ENCODE assay signal across 9 mouse cellular contexts in genomic region chr6:54041386-54042043, GRCm38 (mm10). TPM values are rescaled to one million over a fixed set of nuclear protein-coding genes. Genes with fewer than 3 reads are reported as not detected.
DNase-seq lines count a peak whose midpoint lies in the region; ATAC-seq and TF ChIP-seq lines count a peak whose summit lies in the region.
"Had no signal": no experiment of that assay in that cellular context is flagged by ENCODE, and none has a peak within 500 bp of the region (broad histone marks: within the 10 kb centered on the region; RNA-seq: fewer than 3 reads in every experiment).

No protein-coding gene starts in this region.

- H3K36me3 ChIP-seq in hindbrain, embryonic 12.5 days: no peaks in the 10 kb centered on the region
- no peaks in the 10 kb centered on the region for H3K36me3 ChIP-seq in midbrain, embryonic 15.5 days (replicated peaks)
- H3K36me3 ChIP-seq: liver, embryonic 15.5 days had no signal

- no peak overlapping the region for H3K27ac ChIP-seq in gastrocnemius, adult 2 months
- no peak overlapping the region for H3K27ac ChIP-seq in hindbrain, embryonic 12.5 days
- 0 out of 2 replicates have a peak overlapping the region, but pooled peaks have one; percentile 28 for H3K27ac ChIP-seq in midbrain, embryonic 15.5 days
- H3K27ac ChIP-seq: liver, embryonic 15.5 days had no signal

- peaks cover 27% of the 10 kb centered on the region for H3K27me3 ChIP-seq in hindbrain, embryonic 12.5 days
- no peaks in the 10 kb centered on the region for H3K27me3 ChIP-seq in midbrain, embryonic 15.5 days (replicated peaks)

- DNase-seq in gastrocnemius, adult 2 months: no peak
- no peak for DNase-seq in gastrocnemius, postnatal 36 days
- peak; percentile 68 for DNase-seq in brain, embryonic 14.5 days (ENCODE audit: low read depth)
- DNase-seq in urinary bladder, adult 18-20 months (ENCODE audit: low spot score in 2 of 2): no peak
- no peak for DNase-seq in spleen, postnatal 10 days (ENCODE audit: low spot score in 2 of 2)

- no peak for TF ChIP-seq POLR2A in brain, embryonic 14.5 days (IDR thresholded peaks at IDR 0.05; ENCODE audit: borderline replicate concordance, extremely low read depth, insufficient read depth, insufficient read length, poor library complexity, severe bottlenecking)

- H3K9me3 ChIP-seq in hindbrain, embryonic 12.5 days (replicated peaks): no peaks in the 10 kb centered on the region
- no peaks in the 10 kb centered on the region for H3K9me3 ChIP-seq in midbrain, embryonic 15.5 days
- H3K9me3 ChIP-seq: liver, embryonic 15.5 days had no signal

- H3K4me1 ChIP-seq in hindbrain, embryonic 12.5 days: peaks cover 16% of the 10 kb centered on the region
- H3K4me1 ChIP-seq in midbrain, embryonic 15.5 days: peaks cover 30% of the 10 kb centered on the region

- 26% methylated on average over 13 of the region's 13 CpGs for WGBS in hindbrain, embryonic 12.5 days
- 19% methylated on average over 13 of the region's 13 CpGs for WGBS in midbrain, embryonic 15.5 days

- TF ChIP-seq CTCF in gastrocnemius, adult 2 months (IDR thresholded peaks at IDR 0.05): no peak
- no peak for TF ChIP-seq CTCF in brain, embryonic 14.5 days (IDR thresholded peaks at IDR 0.05; ENCODE audit: borderline replicate concordance, extremely low read depth, insufficient read depth, insufficient read length)

- peak overlapping the region; percentile 60 for H3K4me2 ChIP-seq in hindbrain, embryonic 12.5 days (replicated peaks)
- H3K4me2 ChIP-seq in midbrain, embryonic 15.5 days: peak overlapping the region; percentile 83

- peak overlapping the region; percentile 9 for H3K4me3 ChIP-seq in gastrocnemius, adult 2 months
- H3K4me3 ChIP-seq in hindbrain, embryonic 12.5 days: peak overlapping the region; percentile 63; the same call in 1 of the 2 replicates
- peak overlapping the region; percentile 80 for H3K4me3 ChIP-seq in midbrain, embryonic 15.5 days
- H3K4me3 ChIP-seq: liver, embryonic 15.5 days had no signal

- no peak overlapping the region for H3K9ac ChIP-seq in hindbrain, embryonic 12.5 days
- peak overlapping the region; percentile 34; the same call in 1 of the 2 replicates for H3K9ac ChIP-seq in midbrain, embryonic 15.5 days
- H3K9ac ChIP-seq: liver, embryonic 15.5 days had no signal

- no peak for ATAC-seq in hindbrain, embryonic 12.5 days (ENCODE audit: low FRiP score)
- ATAC-seq in midbrain, embryonic 15.5 days (replicated peaks): no peak
- no peak for ATAC-seq in CD4-positive, CD25-positive, alpha-beta regulatory T cell, adult 4 months

- intact Hi-C loops in gastrocnemius, adult 2 months (cut with DNase I): no loop called here
- intact Hi-C loops in gastrocnemius, postnatal 36 days (cut with DNase I): no loop called here

RNA-seq across cellular contexts. Expression of gene Chn2, which starts 2.2 kb away (rescaled TPM):
- 1 to 10 TPM; 1.0 to 1.3 TPM for total RNA-seq in gastrocnemius, adult 2 months (2021)
- 1 to 10 TPM; 1.1 to 1.5 TPM for total RNA-seq in gastrocnemius, postnatal 36 days (2021)
- polyA plus RNA-seq in brain, embryonic 14.5 days (2012; rRNA removed): 36.0 and 38.2 TPM in 2 replicates
- 20.3 and 24.0 TPM in 2 replicates for polyA plus RNA-seq in hindbrain, embryonic 12.5 days (2016; fragmentation: Nextera tagmentation; extraction: Ambion mirVana)
- 34.0 and 37.5 TPM in 2 replicates for polyA plus RNA-seq in midbrain, embryonic 15.5 days (2015; fragmentation: Nextera tagmentation; extraction: Ambion mirVana)
- polyA plus RNA-seq in CD4-positive, CD25-positive, alpha-beta regulatory T cell, adult 4 months (2017; shearing (Covaris generic)): 10 to 100 TPM in 1 of 2 experiments, 1 to 10 TPM in 1; 3.1 to 10.5 TPM

Comparison
In these comparisons a context has a peak if more than half of its experiments do, and no peak if none do; other contexts are left out.
1. H3K4me3 ChIP-seq: peak in every context shown above with its lines; median percentile 80 in midbrain, embryonic 15.5 days; 63 in hindbrain, embryonic 12.5 days; 9 in gastrocnemius, adult 2 months.